Mouse (Mus musculus): ENCODE measurements around the gene Gm21310. TPM values are rescaled to one million over a fixed set of nuclear protein-coding genes. Genes with fewer than 3 reads are reported as not detected.
"Not testable (repeated sequence)": the region's sequence is repeated elsewhere in the genome, so short reads cannot be mapped to it uniquely, and the experiment has no call there.

Gm21310 gene
- not detected in 2 replicates for polyA plus RNA-seq (2016; fragmentation: Nextera tagmentation; extraction: Ambion mirVana)

DNA sequence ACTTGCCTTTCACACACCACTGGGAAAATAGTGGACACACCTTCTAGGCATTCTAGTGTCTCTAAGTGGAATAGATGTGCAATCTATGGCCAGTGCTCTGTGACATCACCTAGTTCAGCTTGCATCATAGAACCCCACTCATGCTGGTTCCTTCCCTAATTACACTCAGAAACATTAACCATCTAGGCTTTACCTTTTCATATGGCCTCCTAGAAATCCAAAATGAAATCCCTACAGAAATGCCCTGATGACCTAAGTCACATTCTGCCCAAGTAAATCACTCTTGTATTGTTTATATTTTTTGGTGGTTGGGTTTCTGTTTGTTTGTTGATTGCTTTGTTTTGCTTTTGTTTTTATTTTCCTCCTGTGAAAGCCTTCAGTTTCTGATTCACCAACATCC is at the start of gene Gm21310:
Gm21310 (minus strand) TSS at position 101 of the 400 bp plus-strand sequence.
- H3K27ac ChIP-seq; ATAC-seq (ENCODE audit: insufficient number of reproducible peaks, insufficient read depth, low FRiP score, low TSS enrichment); H3K9ac ChIP-seq; H3K4me1 ChIP-seq; H3K36me3 ChIP-seq; H3K4me2 ChIP-seq (replicated peaks); H3K9me3 ChIP-seq; H3K27me3 ChIP-seq; H3K4me3 ChIP-seq: not testable (repeated sequence)

Other genes with a start within 250 kb of the Gm21310 start
- gene Gm20834, start 177.4 kb upstream of the Gm21310 start, polyA plus RNA-seq (2016; fragmentation: Nextera tagmentation; extraction: Ambion mirVana) = not detected in 2 replicates